Mouse (Mus musculus) gastrocnemius, adult 8-10 months (tissue): ENCODE measurements around the gene S100a10. TPM values are rescaled to one million over a fixed set of nuclear protein-coding genes. Genes with fewer than 3 reads are reported as not detected.

Experiments used
- DNase-seq, 2 experiments: peaks; one replicate each; pipeline ENCODE4 v3.0.0; 2022; ENCODE audit warnings: low spot score in 2 of 2
- total RNA-seq, 4 experiments: library from RNA; stranded (reverse); gene quantifications; 2 replicates each; pipeline ENCODE4 v1.2.4; 2022

S100a10 gene
- total RNA-seq, 4 experiments from 2014 or later: 16.5 to 34.3 (median 26.9) TPM

DNA sequence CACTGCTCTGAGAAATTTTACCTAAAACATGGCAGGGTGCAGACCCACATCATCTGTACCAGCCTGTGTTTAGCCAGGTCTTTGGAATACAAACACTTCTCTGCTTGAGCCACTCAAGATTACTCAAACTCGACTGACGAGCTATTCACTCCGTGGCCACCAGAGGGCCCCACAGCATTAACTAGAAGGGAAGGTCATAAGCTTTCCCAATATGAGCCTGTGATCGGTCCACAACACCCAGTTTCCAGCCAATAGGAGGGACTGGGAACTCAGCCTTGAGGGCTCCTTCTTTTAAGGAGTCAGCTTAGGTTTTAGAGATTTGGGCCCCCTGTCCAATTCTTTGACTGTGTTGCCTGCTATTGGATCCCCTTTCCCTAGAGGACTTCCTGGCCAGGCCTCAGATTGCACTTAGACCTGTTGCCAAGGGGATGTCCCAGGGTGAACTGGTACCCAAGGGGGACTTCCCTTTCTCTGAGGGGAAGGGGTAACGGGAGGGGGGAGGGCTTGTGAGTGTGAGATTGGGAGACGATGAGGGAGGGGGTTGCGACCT lies 7.7 kb upstream of the S100a10 start:
- DNase-seq: peak; percentile 76 to 77

DNA sequence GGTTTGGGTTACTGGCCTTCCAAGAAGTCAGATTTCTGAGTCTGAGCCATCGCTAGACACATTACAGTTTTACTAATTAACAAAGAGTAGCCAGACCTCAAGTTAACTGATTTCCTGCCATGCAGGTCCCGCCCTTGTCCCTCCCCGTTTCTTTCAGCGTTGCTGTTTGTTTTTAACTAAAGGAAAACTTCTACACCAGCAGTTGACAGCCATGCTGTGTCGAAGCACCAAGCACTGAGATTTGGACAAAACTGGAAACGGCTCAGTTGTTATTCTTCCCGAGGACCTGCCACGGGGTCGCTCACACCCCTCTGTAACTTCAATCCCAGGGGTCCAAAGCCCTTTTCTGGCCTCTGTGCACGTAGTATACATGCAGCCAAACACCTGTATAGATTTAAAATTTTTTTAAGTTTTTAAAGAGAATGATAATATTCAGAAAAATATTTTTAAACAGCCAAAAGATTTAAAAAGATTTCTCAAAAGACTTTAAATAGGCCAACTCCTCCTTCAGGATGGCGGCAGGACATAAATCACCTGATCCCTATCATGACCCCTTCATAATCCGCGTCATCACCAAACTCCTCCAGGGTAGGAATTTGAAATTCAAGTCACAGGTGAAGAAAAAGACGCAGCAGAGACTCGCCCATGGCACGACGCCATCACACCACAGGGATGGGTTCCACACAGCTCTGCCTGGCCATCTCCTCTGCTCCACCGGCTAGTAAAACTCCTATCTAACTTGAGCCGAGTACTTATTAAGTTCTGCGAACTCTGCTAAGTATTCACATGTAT lies 6.9 kb upstream of the S100a10 start:
- DNase-seq: no peak

DNA sequence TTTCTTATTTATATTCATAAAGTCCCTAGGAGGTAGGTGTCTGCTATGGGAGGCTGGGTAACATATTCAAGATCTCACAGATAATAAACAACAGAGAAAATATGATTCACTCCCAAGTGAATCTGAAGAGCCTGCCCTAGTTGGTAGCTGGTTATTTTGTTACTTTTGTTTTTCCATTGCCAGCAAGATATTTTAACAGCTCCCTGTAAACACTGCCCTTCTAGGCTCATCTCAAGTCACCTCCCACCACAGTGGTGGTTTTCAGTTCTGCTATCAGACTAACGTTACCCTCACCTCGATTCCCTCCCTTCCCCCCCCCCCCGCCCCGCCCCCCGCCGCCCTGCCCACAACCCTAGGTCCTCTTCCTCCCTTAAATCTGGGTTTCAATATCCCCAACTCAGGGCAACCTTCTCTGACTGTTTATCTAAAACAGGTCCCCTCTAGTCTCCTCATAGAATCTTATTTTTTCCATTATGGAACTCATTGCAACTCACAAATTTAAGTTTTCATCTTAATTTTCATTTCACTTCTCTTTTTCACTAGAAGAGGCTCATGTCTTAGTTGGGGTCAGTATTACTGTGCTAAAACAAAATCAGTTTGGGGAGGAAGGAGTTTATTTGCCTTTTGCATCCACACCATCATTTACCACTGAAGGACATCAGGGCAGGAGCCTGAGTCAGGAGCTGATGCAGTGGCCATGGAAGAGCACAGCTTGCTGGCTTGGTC lies 6.2 kb upstream of the S100a10 start:
- no peak for DNase-seq

DNA sequence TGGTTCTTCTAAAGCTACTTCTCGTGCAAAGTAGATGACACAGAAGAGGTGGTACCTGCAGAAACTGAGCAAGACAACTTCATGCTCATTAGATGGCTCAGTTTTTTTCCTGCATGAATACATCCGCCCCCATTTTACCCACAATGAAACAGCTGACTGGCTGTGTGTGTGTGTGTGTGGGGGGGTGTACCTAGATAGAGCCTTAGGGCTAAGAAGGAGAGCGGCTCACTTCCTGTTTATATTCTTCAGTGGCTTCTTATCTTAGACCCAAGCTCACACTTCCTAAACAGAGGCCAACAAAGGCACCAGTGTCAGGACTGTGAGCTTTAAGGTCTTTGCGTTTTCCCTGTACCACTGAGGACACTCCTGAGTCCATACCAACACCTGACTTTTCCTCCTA lies 4.9 kb upstream of the S100a10 start:
- DNase-seq: no peak

DNA sequence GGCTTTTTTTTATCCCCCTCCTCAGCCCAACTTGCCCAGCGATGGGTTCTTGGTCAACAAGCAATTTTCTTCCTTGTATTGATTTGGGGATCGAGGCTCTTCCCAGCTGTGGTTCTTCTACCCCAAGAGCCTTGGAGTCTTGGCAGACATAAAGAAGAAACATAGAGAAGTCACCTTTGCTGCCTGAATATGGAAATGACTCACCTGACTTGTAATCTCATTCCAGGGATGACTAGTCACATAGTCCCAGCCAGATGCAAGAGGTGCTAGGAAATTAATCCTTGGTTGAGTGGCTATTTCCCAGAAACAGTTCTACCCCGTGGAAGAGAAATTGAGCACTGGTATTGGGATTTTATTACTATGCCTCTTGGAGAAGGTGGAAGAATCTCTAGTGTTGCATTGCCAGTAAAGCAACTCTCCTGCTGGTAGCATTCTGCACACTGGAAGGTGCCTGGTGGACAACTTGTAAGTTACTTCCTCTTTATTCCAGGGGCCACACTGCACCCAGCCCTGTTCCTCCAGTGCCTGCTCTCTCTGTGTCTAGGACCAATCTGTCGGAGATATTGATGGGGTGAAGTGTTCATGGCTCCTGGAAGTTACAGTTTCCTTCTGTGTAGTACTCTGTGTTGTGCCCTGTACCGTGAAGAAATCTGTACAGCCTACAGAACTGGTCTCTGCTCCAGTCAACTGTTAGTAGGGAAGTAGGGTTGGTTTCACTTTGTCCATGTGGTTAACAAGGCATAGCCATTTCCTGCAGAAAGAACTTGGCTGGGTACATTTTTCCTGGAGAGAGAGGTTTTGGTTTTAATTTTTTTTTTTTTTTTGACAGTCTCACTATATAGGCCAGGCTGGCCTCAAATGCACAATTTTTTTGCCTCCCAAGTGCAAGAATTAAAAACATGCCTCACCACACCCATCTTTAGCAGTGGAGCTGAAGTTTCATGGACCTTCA lies 2.7 kb upstream of the S100a10 start:
- no peak for DNase-seq

DNA sequence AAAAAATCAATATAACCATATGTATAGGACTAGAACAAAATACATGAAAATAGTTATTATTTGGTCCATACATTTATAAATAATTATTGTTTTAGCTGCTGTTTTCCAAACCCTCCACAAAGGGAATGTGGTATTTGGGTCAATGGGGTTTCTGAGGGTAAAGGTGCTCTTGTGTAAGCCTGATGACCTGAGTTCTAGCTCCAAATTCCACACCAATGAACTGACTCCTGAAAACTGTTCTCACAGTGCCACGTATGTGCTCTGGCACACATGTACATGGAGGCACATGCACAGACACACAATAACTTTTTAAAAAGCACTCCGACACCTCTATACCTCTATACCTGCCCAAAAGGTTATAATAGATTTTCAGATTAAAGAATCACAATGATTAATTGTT lies 1.6 kb upstream of the S100a10 start:
- no peak for DNase-seq

DNA sequence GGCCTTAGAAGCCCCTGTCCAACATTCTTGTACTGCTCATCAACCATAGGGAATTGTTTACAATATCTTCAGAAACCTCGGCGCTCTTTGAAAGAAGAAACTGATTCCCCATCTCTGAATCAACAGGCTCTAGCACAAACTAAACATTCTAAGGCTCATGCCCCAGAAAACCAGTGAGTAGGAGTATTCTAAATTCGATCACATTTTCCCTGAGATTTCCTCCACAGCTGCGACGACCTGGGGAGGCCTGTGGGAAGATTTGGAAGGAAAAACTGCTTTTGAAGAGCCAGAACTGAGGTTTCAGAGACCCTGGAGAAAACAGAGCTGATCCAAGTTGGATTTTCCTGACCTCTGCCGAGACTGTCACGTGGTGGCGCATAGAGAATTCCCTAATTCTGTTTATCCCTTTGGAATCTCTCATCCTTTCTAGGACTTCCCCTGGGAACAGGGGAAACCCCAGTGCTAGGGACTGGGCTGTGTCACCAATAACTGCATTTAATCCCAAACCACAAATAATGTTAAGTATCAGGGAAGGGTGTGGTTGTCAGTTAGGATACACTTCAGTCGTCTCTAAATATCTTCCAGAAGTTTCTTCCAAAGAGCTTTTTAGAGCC lies 1.0 kb upstream of the S100a10 start:
- peak in 1 of 2 experiments; percentile 30 for DNase-seq

DNA sequence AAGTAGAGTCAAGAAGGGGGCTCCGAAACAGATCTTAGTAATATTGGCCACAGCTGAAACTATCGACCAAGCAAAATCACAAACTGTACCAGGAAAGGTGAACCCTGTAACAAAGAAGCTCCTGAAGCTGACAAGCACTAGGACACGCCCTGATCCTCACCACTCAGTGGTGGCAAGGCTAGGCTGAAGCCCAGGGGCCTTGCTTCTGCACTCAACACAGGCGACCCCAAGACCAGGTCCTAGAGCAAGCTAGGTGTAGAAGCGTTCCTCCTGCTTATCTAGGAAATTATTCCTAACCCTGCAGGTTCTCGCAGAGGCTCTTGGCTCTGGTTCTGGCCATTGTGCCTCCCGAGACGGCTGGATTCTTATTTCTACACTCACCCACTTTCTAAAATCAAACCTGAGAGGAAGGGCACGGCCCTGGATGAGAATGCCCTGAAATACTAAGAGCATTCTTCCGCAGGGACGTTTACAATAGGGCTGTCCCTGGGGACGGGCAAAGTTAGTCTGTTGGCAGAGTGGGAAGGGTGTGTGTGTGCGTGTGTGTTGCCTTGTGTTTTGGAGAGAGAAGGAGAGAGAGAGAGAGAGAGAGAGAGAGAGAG lies 400 bp upstream of the S100a10 start:
- no peak for DNase-seq

DNA sequence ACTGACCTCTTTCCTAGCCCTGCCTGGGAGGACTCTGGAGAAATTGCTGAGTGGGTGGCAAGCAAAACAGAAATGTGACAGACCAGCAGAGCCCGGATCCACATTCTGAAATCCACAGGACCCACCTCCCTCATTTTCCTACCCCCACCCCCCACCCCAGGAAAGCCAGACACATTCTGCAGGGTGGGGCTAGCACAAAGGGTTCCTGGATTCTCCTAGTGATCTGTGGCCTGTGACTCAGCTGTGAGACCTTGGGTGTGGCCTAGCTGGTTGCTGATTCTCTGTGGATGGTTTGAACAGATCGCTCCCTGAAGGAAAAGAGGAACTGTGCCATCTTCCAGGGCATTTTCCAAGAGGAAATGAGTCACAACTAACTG lies 986 bp downstream of the S100a10 start:
- peak; percentile 32 to 52 for DNase-seq

DNA sequence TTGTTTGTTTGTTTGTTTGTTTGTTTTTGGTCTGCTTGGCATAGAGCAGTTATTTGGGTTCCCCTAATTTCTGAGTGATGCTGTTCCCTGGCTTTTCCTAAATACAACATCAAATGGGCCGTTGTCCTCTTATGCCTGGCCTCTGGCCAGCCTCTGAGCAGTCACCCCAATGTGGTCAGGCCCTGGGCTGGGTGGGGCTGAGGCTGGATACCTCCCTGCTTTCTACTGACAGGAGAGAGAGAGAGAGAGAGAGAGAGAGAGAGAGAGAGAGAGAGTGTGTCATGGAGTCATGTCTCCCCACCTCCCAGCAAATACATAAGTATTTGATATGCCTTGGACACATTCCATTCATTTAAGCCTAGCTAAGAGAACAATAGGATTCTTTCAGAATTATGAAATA lies 1.7 kb downstream of the S100a10 start:
- DNase-seq: no peak

DNA sequence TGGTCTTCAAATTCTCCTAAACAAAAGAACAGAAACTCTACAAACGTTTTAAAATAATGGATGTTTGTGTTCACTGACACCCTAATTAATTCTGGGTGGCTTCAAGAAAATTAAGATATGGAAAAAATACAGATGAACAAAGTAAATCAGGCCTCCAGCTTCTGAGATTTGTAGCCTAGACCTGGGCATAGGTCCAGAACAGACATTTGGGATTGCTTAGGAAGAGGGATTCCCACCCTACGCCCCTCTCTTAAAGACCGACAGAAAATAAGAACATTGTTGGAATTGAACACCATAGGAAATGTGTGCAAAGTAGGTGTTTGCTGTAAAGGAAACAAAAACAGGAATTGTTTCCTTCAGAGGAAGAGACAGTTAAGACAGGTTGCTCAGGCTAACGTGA lies 2.6 kb downstream of the S100a10 start:
- DNase-seq: no peak

DNA sequence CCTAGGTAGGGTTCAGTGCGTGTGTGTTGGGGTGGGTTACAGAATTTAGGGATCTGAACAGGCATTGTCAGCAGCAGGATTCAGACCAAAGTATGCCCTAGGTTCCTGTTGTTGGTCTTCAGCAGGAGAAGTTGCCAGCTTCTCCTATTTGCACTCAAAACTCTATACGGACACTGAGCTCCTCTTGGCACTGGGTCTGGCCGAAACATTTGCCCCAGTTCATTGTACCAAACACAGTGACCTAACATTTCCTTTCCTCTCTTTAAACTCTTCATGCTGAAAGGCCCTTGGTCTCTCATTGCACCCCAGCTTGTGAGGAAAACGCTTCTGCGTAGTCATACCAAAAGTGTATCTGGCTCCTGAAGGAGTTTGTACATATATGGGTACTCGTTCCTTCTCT lies 5.1 kb downstream of the S100a10 start:
- no peak for DNase-seq

DNA sequence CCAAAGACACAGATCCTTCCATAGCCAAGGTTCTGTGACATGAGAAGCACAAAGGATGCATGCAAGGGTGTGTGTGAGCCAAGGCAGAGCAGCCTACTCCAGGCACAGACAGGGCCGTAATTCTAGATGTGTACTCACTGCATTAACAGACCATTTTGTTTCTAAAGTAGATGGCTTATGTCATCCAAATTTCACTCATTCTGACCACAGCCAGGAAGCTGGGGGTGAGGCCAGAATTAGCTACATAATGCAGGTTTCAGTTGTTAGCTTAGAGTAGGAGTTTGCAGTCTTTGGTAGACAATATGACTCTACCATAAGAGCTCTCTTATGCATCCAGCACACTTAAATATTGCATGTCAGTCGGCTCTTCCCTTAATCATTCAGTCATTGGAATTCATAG lies 7.5 kb downstream of the S100a10 start:
- DNase-seq: no peak

DNA sequence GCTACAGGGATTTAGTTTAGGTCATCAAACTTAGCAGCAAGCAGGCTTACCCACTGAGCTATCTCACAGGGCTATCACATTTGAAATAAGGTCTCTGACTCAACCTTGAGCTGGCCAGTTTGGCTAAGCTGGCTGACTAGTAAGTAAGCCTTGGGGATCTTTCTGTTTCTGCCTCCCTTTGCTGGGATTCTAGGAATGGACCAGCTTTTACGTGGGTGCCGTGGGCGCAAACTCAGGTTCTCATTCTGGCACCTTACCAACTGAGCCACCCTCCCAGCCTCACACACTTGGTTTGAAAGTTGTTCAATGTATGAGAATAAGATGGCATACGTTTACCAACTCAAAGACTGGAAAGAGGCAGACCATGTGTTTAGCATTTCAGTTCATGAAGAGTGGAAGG lies 8.3 kb downstream of the S100a10 start:
- no peak for DNase-seq

DNA sequence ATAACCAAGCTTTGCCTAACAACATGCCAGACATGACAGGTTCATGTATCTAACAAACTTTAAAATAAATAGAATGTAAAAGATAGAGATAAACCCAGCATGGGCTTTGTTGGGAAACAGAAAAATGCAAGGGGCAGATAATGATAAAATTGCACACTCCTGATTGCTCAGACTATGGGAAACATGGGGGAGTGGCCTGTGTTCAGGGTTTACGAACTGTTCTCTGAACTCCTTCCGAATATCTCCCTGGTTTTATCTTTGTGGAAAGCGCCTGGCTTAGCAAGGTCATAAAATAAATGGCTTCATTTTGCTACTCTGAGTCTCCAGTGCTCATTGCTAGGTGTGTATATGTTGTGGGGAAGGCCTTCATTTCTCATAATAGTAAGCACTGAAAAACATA lies 12.0 kb downstream of the S100a10 start:
- DNase-seq: no peak

DNA sequence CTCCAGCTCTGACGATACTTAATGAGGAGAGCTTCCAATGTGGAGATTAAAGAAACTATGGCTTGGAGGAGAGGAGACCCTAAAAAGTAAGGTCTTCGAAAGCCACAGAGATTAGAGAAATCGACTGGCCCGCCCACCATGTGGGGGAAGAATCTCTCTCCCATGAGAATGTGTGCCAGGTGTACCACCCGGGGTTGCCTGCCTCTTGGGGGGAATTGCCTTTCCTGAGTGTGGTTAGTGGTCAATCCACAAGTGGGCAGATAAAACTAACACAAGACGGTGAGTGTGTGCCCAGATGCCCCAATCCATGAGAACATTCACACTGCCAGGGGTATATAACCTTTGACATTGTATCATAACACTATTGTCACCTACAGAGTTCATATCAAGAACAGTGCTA lies 12.8 kb downstream of the S100a10 start:
- DNase-seq: no peak

DNA sequence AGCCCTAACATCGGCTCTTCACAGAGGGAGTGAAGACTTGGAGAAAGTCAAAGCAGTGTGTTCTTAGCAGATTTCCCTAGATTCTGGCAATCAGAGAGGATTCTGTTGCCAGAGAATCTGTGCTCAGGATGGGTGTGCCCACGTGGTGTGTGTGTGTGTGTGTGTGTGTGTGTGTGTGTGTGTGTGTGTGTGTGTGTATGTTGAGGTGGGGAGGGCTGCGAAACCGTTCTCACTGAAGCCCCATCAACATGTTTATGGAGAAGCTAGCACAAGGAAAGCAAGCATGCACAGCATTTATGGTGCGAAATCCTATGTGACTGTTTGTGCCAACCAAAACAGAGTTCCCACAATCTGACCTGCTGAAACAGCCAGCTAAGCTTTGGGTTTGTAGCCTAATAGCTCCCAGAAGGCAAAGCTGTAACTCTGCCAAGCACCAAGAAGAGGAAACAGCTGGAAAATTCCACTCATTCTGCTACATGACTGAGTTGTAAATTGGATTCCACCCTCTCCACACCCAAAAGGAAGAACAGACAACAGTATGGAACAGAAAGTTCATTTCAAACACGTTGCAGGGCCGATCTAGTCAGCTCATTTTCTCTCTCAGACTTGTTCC lies 13.7 kb downstream of the S100a10 start:
- peak; percentile 59 to 67 for DNase-seq

DNA sequence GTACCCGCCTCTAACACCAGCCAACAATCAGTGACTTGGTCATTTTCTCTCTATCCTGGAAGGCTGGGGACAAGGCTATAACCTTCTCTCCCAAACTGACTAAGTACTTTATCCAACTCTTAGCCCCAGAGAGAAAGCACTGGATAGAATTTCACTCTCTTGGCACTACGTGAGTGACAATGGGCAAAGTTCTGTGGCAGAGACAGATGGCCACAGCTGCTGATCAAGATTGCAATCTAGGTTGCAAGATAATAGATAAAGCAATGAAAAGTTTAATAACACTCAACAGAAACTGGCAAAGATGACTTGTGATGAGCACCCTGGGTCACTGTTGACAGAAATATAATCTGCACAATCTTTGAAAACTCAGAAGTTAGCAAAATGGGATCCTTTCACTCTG lies 14.2 kb downstream of the S100a10 start:
- DNase-seq: no peak

DNA sequence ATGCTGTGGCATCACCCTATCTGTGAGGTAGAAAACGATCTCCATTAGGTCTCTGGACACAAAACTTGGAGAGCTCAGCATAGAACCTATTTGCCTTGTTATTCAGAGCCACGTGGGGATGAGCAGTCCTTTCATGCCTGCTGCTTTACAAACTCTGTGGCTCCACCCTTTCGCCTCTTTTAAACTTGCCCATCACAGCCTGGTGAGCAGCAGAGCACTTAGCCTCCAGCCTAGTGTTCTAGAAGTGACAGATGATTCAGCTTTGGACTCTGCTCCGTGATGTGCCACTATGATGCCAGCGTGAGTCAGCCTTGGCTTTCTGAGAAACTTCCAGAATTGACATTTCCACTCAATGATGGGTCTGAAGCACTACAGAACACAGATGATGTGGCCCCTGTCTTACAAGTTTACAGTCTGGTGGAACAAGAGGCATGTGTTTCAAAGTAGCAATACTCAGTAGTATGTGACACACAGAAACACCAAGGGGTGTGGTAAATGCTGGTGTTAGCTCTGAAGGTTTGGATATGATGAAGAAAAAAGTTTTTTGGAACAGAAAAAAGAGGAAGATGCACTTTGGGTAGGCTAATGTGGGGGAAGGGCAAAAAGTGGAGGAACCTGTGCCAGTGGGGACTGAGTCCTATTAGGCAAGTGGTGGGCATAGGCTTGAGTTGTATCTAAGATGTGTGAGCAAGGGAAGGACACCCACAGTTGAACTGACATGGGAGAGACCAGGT lies 17.3 kb downstream of the S100a10 start:
- no peak for DNase-seq
